Mouse (Mus musculus) hindbrain, embryonic 14.5 days (tissue): ENCODE results near the gene Col1a1. TPM values are rescaled to one million over a fixed set of nuclear protein-coding genes. Genes with fewer than 3 reads are reported as not detected.
A peak's percentile ranks its signal among the peaks of the same experiment; 100 is the strongest.

ENCODE experiments used
- ATAC-seq: fragments of 200-750 bp; cut with Nextera tagmentation; 2 replicates; pipeline ENCODE4 v1.8.0; 2017; ENCODE audit warnings: moderate number of reproducible peaks, mild to moderate bottlenecking, moderate TSS enrichment, moderate library complexity; ENCODE audit not compliant: low FRiP score
- DNase-seq: peaks from one replicate; pipeline ENCODE4 v3.0.0-alpha.2; 2015; ENCODE audit warnings: low spot score
- H3K27ac ChIP-seq: fragments of 300-500 bp; sonication (generic); 2 replicates; pipeline ENCODE4 v1.5.1; 2014; ENCODE audit warnings: mild to moderate bottlenecking, moderate library complexity
- H3K27me3 ChIP-seq: fragments of 300-500 bp; sonication (generic); 2 replicates; pipeline ENCODE4 v1.6.1; 2014; ENCODE audit warnings: mild to moderate bottlenecking, low read length, mixed read lengths; ENCODE audit not compliant: control insufficient read depth, insufficient read depth
- H3K36me3 ChIP-seq: fragments of 300-500 bp; sonication (generic); replicated peaks from 2 replicates; pipeline ENCODE4 v1.6.1; 2014; ENCODE audit not compliant: control insufficient read depth, insufficient read depth
- H3K4me1 ChIP-seq: fragments of 300-500 bp; sonication (generic); replicated peaks from 2 replicates; pipeline ENCODE4 v1.6.1; 2014; ENCODE audit warnings: antibody characterized with exemption, low read length, mixed read lengths; ENCODE audit not compliant: control insufficient read depth, insufficient read depth
- H3K4me2 ChIP-seq: fragments of 300-500 bp; sonication (generic); replicated peaks from 2 replicates; pipeline ENCODE4 v1.6.1; 2014; ENCODE audit warnings: mild to moderate bottlenecking, moderate library complexity
- H3K4me3 ChIP-seq: fragments of 300-500 bp; sonication (generic); replicated peaks from 2 replicates; pipeline ENCODE4 v1.5.1; 2014; ENCODE audit warnings: mild to moderate bottlenecking, low read length
- H3K9ac ChIP-seq: fragments of 300-500 bp; sonication (generic); 2 replicates; pipeline ENCODE4 v1.6.1; 2014
- H3K9me3 ChIP-seq: fragments of 300-500 bp; sonication (generic); 2 replicates; pipeline ENCODE4 v1.6.1; 2016; ENCODE audit warnings: low read length; ENCODE audit not compliant: control insufficient read depth
- WGBS: fragments of 180-500 bp; shearing (Covaris S2); extraction: QIAGEN DNeasy Blood & Tissue Kit; methylation state at CpG from one replicate; pipeline ENCODE4 v1.1.7; 2014; 5-methylcytosine and 5-hydroxymethylcytosine counted together
- polyA plus RNA-seq: library from polyadenylated mRNA; unstranded; fragments of >200 nt; fragmentation: Nextera tagmentation; extraction: Ambion mirVana; gene quantifications from 2 replicates; pipeline ENCODE4 v1.2.1, GENCODE M21; 2014

Col1a1 gene
- polyA plus RNA-seq, 1 experiment from 2014 or later: 157 TPM

- Histone ChIP-seq H3K36me3 (0 out of 2 replicates have a peak, but pooled peaks cover 2% of the 10 kb centered on the region), H3K4me3 (peak overlapping the region; percentile 95), H3K4me1 (peaks cover 45% of the 10 kb centered on the region), H3K4me2 (peak overlapping the region; percentile 100), H3K9ac (peak overlapping the region; percentile 99), H3K27me3 (no peaks in the 10 kb centered on the region), H3K9me3 (no peaks in the 10 kb centered on the region), H3K27ac (peak overlapping the region; percentile 97)
- ATAC-seq (no peak), DNase-seq (no peak)
- WGBS: 45% methylated on average over 6 of the region's 6 CpGs
Measured at GRCm38 (mm10) chr11:94990102-94990748, 54.2 kb downstream of the Col1a1 start.

DNA sequence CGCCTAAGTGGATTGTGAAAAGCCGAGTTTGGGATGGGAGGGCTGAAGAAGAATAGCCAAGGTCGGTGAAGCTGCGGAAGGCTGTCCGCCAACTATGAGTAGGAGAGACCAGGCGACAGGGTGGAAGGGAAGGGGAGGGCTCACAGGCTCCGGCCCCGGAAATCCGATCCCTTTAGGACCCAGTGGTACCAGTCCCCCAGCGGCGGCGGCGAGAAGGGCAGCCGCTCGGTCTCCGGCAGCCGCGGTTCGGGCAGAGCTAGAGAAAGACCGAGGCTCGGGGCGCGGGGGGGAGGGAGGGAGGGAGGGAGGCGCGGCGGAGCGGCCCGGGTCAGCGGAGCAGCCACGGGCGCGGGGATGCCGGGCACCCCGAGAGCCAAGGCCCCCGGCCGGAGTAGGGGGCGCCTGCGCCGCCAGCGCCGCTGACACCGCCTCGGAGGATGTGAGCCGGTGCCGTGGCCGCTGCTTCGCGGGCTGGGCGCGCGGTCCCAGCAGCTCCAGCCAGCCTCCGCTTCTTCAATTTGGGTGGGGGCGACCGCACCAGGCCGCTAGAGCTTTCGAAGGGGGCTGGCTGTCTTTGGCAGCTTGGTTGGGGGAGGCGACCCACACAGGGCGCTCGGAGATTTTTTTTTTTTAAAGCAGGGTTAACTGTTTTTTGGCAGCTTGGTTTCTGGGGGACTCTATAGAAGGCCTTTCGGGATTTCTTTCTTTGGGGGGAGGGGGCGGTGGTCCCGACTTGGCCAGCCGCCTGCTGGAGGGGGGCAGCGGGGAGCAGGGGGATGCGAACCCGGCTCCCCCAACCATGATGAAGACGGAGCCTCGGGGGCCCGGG lies 54.9 kb downstream of the Col1a1 start, which contains the start of gene Ppp1r9b:
Gene Ppp1r9b (plus strand): TSS at position 287 of the 829 bp plus-strand sequence.
- Histone ChIP-seq H3K27me3 (no peaks in the 10 kb centered on the region), H3K4me2 (peak within 1 kb of the TSS; percentile 100), H3K4me1 (peaks cover 52% of the 10 kb centered on the region), H3K4me3 (peak within 1 kb of the TSS; percentile 95), H3K27ac (peak within 1 kb of the TSS; percentile 97), H3K9me3 (no peaks in the 10 kb centered on the region), H3K36me3 (0 out of 2 replicates have a peak, but pooled peaks cover 10% of the 10 kb centered on the region), H3K9ac (peak within 1 kb of the TSS; percentile 99)
- ATAC-seq (peak; percentile 85), DNase-seq (peak; percentile 88)
- under 1% methylated on average over 45 of the region's 69 CpGs for WGBS

GRCm38 (mm10) chr11:94991641-94992479 lies 55.8 kb downstream of the Col1a1 start:
- Histone ChIP-seq H3K9me3 (no peaks in the 10 kb centered on the region), H3K4me2 (peak overlapping the region; percentile 100), H3K27ac (peak overlapping the region; percentile 97), H3K4me1 (peaks cover 58% of the 10 kb centered on the region), H3K9ac (peak overlapping the region; percentile 99), H3K27me3 (no peaks in the 10 kb centered on the region), H3K36me3 (peaks cover 19% of the 10 kb centered on the region), H3K4me3 (peak overlapping the region; percentile 95)
- DNase-seq: no peak
- no peak for ATAC-seq
- WGBS: under 1% methylated on average over 98 of the region's 99 CpGs

DNA sequence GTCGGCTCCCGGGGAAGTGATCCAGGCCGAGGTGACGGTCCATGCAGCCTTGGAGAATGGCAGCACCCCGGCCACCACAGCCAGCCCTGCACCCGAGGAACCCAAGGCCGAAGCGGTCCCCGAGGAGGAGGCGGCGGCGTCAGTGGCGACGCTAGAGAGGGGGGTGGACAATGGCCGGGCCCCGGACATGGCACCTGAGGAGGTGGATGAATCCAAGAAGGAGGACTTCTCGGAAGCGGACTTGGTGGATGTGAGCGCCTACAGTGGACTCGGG lies 56.4 kb downstream of the Col1a1 start:
- WGBS: 1% methylated on average over 20 of the region's 20 CpGs
- Histone ChIP-seq H3K36me3 (peaks cover 24% of the 10 kb centered on the region), H3K27me3 (no peaks in the 10 kb centered on the region), H3K9me3 (no peaks in the 10 kb centered on the region), H3K4me1 (peaks cover 58% of the 10 kb centered on the region), H3K4me3 (peak overlapping the region; percentile 95), H3K27ac (0 out of 2 replicates have a peak overlapping the region, but pooled peaks have one; percentile 97), H3K9ac (peak overlapping the region; percentile 99), H3K4me2 (peak overlapping the region; percentile 100)
- DNase-seq: no peak
- ATAC-seq: no peak

- Histone ChIP-seq H3K27ac (no peak overlapping the region), H3K4me2 (peak overlapping the region; percentile 100), H3K4me1 (peaks cover 58% of the 10 kb centered on the region), H3K36me3 (peaks cover 30% of the 10 kb centered on the region), H3K27me3 (no peaks in the 10 kb centered on the region), H3K9me3 (no peaks in the 10 kb centered on the region), H3K9ac (peak overlapping the region; percentile 99), H3K4me3 (peak overlapping the region; percentile 95)
- WGBS: under 1% methylated on average over 20 of the region's 22 CpGs
- DNase-seq (no peak), ATAC-seq (no peak)
Measured at GRCm38 (mm10) chr11:94992754-94993606, 57.0 kb downstream of the Col1a1 start.

DNA sequence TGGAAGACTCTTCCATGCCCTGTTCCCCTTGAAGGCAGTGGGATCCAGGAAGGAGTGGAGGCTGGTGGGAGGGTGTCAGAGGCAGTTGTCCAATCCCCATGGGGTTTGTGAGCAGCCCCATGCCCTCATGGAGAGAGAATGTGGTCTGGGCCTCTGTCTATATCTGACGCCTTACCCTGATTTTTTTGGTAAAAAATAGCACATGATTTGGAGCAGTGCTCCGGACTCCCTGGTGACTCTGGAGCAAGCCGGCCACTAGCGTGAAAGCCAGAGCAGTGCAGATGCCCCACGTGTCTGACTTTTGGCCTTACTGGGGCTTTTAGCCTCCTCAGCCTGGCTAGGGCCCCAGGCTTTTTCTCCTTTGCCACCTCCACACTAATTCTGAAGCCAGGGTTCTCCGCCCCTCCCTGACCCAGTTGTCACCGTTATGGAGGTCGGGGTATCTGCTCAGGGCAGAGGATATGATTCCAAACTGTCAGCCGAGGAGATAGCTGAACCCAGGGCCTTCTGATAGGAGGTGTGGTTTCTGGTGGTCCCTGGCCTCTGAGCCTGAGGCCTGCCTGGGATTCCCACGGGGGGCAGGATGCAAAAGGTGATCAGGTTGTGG lies 58.3 kb downstream of the Col1a1 start:
- Histone ChIP-seq H3K27ac (no peak overlapping the region), H3K36me3 (peaks cover 43% of the 10 kb centered on the region), H3K9ac (peak overlapping the region; percentile 99), H3K4me1 (peaks cover 51% of the 10 kb centered on the region), H3K4me2 (peak overlapping the region; percentile 100), H3K9me3 (no peaks in the 10 kb centered on the region), H3K27me3 (no peaks in the 10 kb centered on the region), H3K4me3 (peak overlapping the region; percentile 95)
- no peak for ATAC-seq
- WGBS: 38% methylated on average over 10 of the region's 10 CpGs
- DNase-seq: no peak

DNA sequence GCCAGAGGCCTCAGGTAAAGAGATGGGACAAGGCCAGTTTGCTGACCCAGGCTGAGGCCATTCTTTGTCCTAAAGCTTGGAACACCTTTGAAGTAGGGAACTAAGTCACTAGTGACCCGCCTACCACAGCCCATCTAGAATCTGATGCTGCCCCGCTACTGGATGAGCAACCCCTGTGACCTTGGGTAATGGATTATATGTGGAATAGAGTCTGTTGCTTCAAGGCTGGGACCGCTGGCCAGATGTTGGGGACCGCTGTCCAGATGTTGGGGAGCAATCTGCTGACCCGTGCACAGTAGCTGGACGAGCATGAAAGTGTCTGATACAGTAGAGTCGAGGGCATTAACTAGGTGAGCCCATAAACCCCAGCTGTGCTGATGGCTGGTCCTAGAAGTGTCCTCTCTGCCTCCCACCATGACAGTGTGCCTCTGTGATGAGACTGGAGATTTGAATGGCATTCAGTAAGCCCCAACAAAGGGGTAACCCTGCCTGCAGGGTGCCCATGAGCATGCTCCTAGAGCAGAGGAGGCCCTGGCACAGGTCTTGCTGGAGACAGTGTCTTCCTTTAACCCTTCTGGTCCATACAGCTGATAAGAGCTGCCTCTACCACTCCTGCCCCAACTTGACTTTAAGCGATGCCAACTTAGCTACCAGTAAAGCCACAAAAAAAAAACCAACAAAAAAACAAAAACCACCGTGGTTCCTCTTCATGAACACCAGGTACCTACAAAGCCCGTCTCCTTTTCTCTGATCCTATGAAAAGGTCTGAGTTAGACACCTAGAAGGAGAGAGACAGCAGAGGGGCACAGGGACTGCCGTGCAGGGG lies 59.1 kb downstream of the Col1a1 start:
- no peak for ATAC-seq

More for the DNA sequence above, 59.1 kb downstream of the Col1a1 start:
- peaks cover 45% of the 10 kb centered on the region for H3K4me1 ChIP-seq
- no peaks in the 10 kb centered on the region for H3K27me3 ChIP-seq
- H3K27ac ChIP-seq: no peak overlapping the region
- peak overlapping the region; percentile 95 for H3K4me3 ChIP-seq
- peak overlapping the region; percentile 100 for H3K4me2 ChIP-seq
- H3K36me3 ChIP-seq: peaks cover 52% of the 10 kb centered on the region
- H3K9ac ChIP-seq: peak overlapping the region; percentile 99
- no peaks in the 10 kb centered on the region for H3K9me3 ChIP-seq
- 82% methylated on average over 11 of the region's 11 CpGs for WGBS
- DNase-seq: no peak
